Mouse (Mus musculus) embryonic facial prominence, embryonic 13.5 days (tissue): ENCODE data around the gene Tpr. TPM values are rescaled to one million over a fixed set of nuclear protein-coding genes. Genes with fewer than 3 reads are reported as not detected.

ENCODE experiments used
- polyA plus RNA-seq: library from polyadenylated mRNA; unstranded; fragments of >200 nt; fragmentation: Nextera tagmentation; extraction: Ambion mirVana; gene quantifications from 2 replicates; pipeline ENCODE4 v1.2.1, GENCODE M21; 2015

Gene Tpr
- polyA plus RNA-seq, 1 experiment from 2014 or later, result 207 TPM

Other genes with a start within 250 kb of the Tpr start
- not detected in 2 replicates for gene Pdc, start 73.4 kb upstream of the Tpr start, polyA plus RNA-seq
- gene Odr4, start 242 bp downstream of the Tpr start, polyA plus RNA-seq, result 41.4 and 45.5 TPM in 2 replicates
- 1.1 and 1.2 TPM in 2 replicates for gene Prg4, start 73.3 kb downstream of the Tpr start, polyA plus RNA-seq